30 mouse cellular contexts compared by ENCODE assay signal in genomic region chr16:94533679-94534078, GRCm38 (mm10). TPM values are rescaled to one million over a fixed set of nuclear protein-coding genes. Genes with fewer than 3 reads are reported as not detected.
DNase-seq lines count a peak whose midpoint lies in the region; ATAC-seq and TF ChIP-seq lines count a peak whose summit lies in the region.
"Had no signal": no experiment of that assay in that cellular context is flagged by ENCODE, and none has a peak within 500 bp of the region (broad histone marks: within the 10 kb centered on the region; RNA-seq: fewer than 3 reads in every experiment).

No protein-coding gene starts in this region.

- no peak overlapping the region for H3K4me3 ChIP-seq in kidney, embryonic 16.5 days (ENCODE audit: low read length)
- no peak overlapping the region for H3K4me3 ChIP-seq in bone marrow, adult 2 months (replicated peaks; ENCODE audit: control insufficient read depth, low read depth, low read length)
- no peak overlapping the region for H3K4me3 ChIP-seq in intestine, postnatal 0 days (ENCODE audit: low read depth, low read length)
- H3K4me3 ChIP-seq: embryonic facial prominence, embryonic 10.5 days; embryonic facial prominence, embryonic 15.5 days; forebrain, embryonic 12.5 days; heart, adult 2 months; hindbrain, embryonic 13.5 days; layer of hippocampus, adult 2 months; left cerebral cortex, adult 2 months; limb, embryonic 13.5 days; lung, embryonic 15.5 days; megakaryocyte, embryonic 14.5 days; midbrain, embryonic 12.5 days; neural tube, embryonic 13.5 days had no signal

- TF ChIP-seq CTCF in bone marrow, adult 2 months (IDR thresholded peaks at IDR 0.05; ENCODE audit: control insufficient read depth, insufficient read depth, low read length): no peak
- TF ChIP-seq CTCF in intestine, postnatal 0 days (IDR thresholded peaks at IDR 0.05; ENCODE audit: low read depth): no peak

- H3K27me3 ChIP-seq in kidney, embryonic 16.5 days (ENCODE audit: insufficient read depth, low read length): no peaks in the 10 kb centered on the region
- H3K27me3 ChIP-seq in intestine, postnatal 0 days (replicated peaks; ENCODE audit: control insufficient read depth, insufficient read depth, low read length): no peaks in the 10 kb centered on the region
- H3K27me3 ChIP-seq: embryonic facial prominence, embryonic 15.5 days; forebrain, embryonic 12.5 days; hindbrain, embryonic 13.5 days; limb, embryonic 13.5 days; lung, embryonic 15.5 days; megakaryocyte, embryonic 14.5 days; midbrain, embryonic 12.5 days; neural tube, embryonic 13.5 days had no signal

- peak; percentile 82 for DNase-seq in heart, adult 11 months
- no peak for DNase-seq in heart, adult 8-10 months (ENCODE audit: low spot score)
- peak; percentile 39 for DNase-seq in kidney, postnatal 10 days
- no peak for DNase-seq in cerebellum, postnatal 14 days
- DNase-seq: adrenal gland, adult 2 months; adrenal gland, postnatal 36 days; cerebellum, adult 2 months; cerebellum, postnatal 25 days; heart, adult 2 months; heart, postnatal 36 days; right cerebral cortex, postnatal 4 days; thymus, adult 2 months; thymus, postnatal 36 days had no signal

- H3K4me1 ChIP-seq in kidney, embryonic 16.5 days (ENCODE audit: insufficient read depth, low read length): peaks cover 9% of the 10 kb centered on the region
- no peaks in the 10 kb centered on the region for H3K4me1 ChIP-seq in bone marrow, adult 2 months (ENCODE audit: control insufficient read depth, insufficient read depth, low read length)
- 0 out of 2 replicates have a peak, but pooled peaks cover 7% of the 10 kb centered on the region for H3K4me1 ChIP-seq in intestine, postnatal 0 days (replicated peaks; ENCODE audit: control insufficient read depth, insufficient read depth, low read length)
- H3K4me1 ChIP-seq: forebrain, embryonic 12.5 days; hindbrain, embryonic 13.5 days; midbrain, embryonic 12.5 days; neural tube, embryonic 13.5 days had no signal

- H3K4me2 ChIP-seq in kidney, embryonic 16.5 days (replicated peaks; ENCODE audit: low read depth, low read length): no peak overlapping the region
- no peak overlapping the region for H3K4me2 ChIP-seq in intestine, postnatal 0 days (replicated peaks; ENCODE audit: low read depth)
- H3K4me2 ChIP-seq: embryonic facial prominence, embryonic 15.5 days; forebrain, embryonic 12.5 days; hindbrain, embryonic 13.5 days; limb, embryonic 13.5 days; liver, embryonic 11.5 days; lung, embryonic 15.5 days; midbrain, embryonic 12.5 days; neural tube, embryonic 13.5 days had no signal

- TF ChIP-seq POLR2A in bone marrow, adult 2 months (IDR thresholded peaks at IDR 0.05; ENCODE audit: borderline replicate concordance, control insufficient read depth, low read depth, low read length): no peak

- 73% methylated on average over 6 of the region's 6 CpGs for WGBS in kidney, embryonic 16.5 days
- 76% methylated on average over 6 of the region's 6 CpGs for WGBS in bone marrow, adult 2 months
- WGBS in intestine, postnatal 0 days: 69% methylated on average over 6 of the region's 6 CpGs

- H3K36me3 ChIP-seq in kidney, embryonic 16.5 days (ENCODE audit: insufficient read depth, low read length): no peaks in the 10 kb centered on the region
- H3K36me3 ChIP-seq in intestine, postnatal 0 days (ENCODE audit: control insufficient read depth, insufficient read depth): no peaks in the 10 kb centered on the region
- H3K36me3 ChIP-seq: embryonic facial prominence, embryonic 10.5 days; embryonic facial prominence, embryonic 15.5 days; forebrain, embryonic 12.5 days; hindbrain, embryonic 13.5 days; limb, embryonic 13.5 days; lung, embryonic 15.5 days; midbrain, embryonic 12.5 days; neural tube, embryonic 13.5 days had no signal

- no peak overlapping the region for H3K9ac ChIP-seq in kidney, embryonic 16.5 days (replicated peaks; ENCODE audit: low read length)
- H3K9ac ChIP-seq in intestine, postnatal 0 days (ENCODE audit: low read depth, low read length): no peak overlapping the region
- H3K9ac ChIP-seq: embryonic facial prominence, embryonic 15.5 days; forebrain, embryonic 12.5 days; hindbrain, embryonic 13.5 days; limb, embryonic 13.5 days; lung, embryonic 15.5 days; midbrain, embryonic 12.5 days; neural tube, embryonic 13.5 days had no signal

- H3K27ac ChIP-seq in kidney, embryonic 16.5 days (ENCODE audit: low read length): no peak overlapping the region
- H3K27ac ChIP-seq in bone marrow, adult 2 months (ENCODE audit: control insufficient read depth, insufficient read depth, low read depth, low read length, poor library complexity): 0 out of 2 replicates have a peak overlapping the region, but pooled peaks have one; percentile 0
- no peak overlapping the region for H3K27ac ChIP-seq in intestine, postnatal 0 days (ENCODE audit: low read depth, low read length)
- H3K27ac ChIP-seq: embryonic facial prominence, embryonic 10.5 days; embryonic facial prominence, embryonic 15.5 days; forebrain, embryonic 12.5 days; heart, adult 2 months; hindbrain, embryonic 13.5 days; layer of hippocampus, adult 2 months; left cerebral cortex, adult 2 months; limb, embryonic 13.5 days; lung, embryonic 15.5 days; midbrain, embryonic 12.5 days; neural tube, embryonic 13.5 days had no signal

- H3K9me3 ChIP-seq in kidney, embryonic 16.5 days (ENCODE audit: low read length): no peaks in the 10 kb centered on the region
- H3K9me3 ChIP-seq in intestine, postnatal 0 days (ENCODE audit: control insufficient read depth): no peaks in the 10 kb centered on the region
- H3K9me3 ChIP-seq: embryonic facial prominence, embryonic 10.5 days; embryonic facial prominence, embryonic 15.5 days; forebrain, embryonic 12.5 days; hindbrain, embryonic 13.5 days; limb, embryonic 13.5 days; lung, embryonic 15.5 days; megakaryocyte, embryonic 14.5 days; midbrain, embryonic 12.5 days; neural tube, embryonic 13.5 days had no signal

- no peak for ATAC-seq in kidney, embryonic 16.5 days (ENCODE audit: low FRiP score, low TSS enrichment)
- ATAC-seq in intestine, postnatal 0 days: no peak
- ATAC-seq: activated CD4-positive, CD25-positive, alpha-beta regulatory T cell, adult 4 months; intestine, embryonic 16.5 days had no signal

RNA-seq across cellular contexts. Expression of gene Vps26c, which starts 7.0 kb away (rescaled TPM):
- 10 to 100 TPM; 19.9 to 23.4 (median 22.0) TPM for total RNA-seq in heart, adult 8-10 months (2022)
- polyA plus RNA-seq in kidney, embryonic 16.5 days (2015; fragmentation: Nextera tagmentation; extraction: Ambion mirVana): 59.3 and 63.2 TPM in 2 replicates
- 11.4 and 11.6 TPM in 2 replicates for polyA plus RNA-seq in bone marrow, adult 2 months (2011; ENCODE audit: insufficient read depth, insufficient read length, low replicate concordance, missing spikeins)
- 36.6 and 46.7 TPM in 2 replicates for polyA plus RNA-seq in intestine, postnatal 0 days (2015; fragmentation: Nextera tagmentation; extraction: Ambion mirVana)

RNA-seq across cellular contexts. Expression of gene Dyrk1a, which starts 36.1 kb away (rescaled TPM):
- total RNA-seq in heart, adult 8-10 months (2022): 10 to 100 TPM; 70.5 to 87.1 (median 79.0) TPM
- 8.3 and 10.3 TPM in 2 replicates for polyA plus RNA-seq in kidney, embryonic 16.5 days (2015; fragmentation: Nextera tagmentation; extraction: Ambion mirVana)
- polyA plus RNA-seq in bone marrow, adult 2 months (2011; ENCODE audit: insufficient read depth, insufficient read length, low replicate concordance, missing spikeins): 15.7 and 21.2 TPM in 2 replicates
- 8.0 and 8.3 TPM in 2 replicates for polyA plus RNA-seq in intestine, postnatal 0 days (2015; fragmentation: Nextera tagmentation; extraction: Ambion mirVana)

Comparison
In these comparisons a context has a peak if more than half of its experiments do, and no peak if none do; other contexts are left out.
1. DNase-seq: peak in heart, adult 11 months (single experiment) and kidney, postnatal 10 days (single experiment); none in heart, adult 8-10 months (single experiment) and cerebellum, postnatal 14 days (0 of 2).